Mouse (Mus musculus) gastrocnemius, postnatal 10 days (tissue): ENCODE measurements around the gene Lhfpl5. TPM values are rescaled to one million over a fixed set of nuclear protein-coding genes. Genes with fewer than 3 reads are reported as not detected.

Experiments used
- DNase-seq: peaks from one replicate; pipeline ENCODE4 v3.0.0; 2021; ENCODE audit warnings: mixed read lengths
- total RNA-seq, 2 experiments: library from RNA; stranded (reverse); gene quantifications; 2 replicates each; pipeline ENCODE4 v1.2.3; 2021

Lhfpl5 gene
- total RNA-seq, 2 experiments from 2014 or later = not detected

DNA sequence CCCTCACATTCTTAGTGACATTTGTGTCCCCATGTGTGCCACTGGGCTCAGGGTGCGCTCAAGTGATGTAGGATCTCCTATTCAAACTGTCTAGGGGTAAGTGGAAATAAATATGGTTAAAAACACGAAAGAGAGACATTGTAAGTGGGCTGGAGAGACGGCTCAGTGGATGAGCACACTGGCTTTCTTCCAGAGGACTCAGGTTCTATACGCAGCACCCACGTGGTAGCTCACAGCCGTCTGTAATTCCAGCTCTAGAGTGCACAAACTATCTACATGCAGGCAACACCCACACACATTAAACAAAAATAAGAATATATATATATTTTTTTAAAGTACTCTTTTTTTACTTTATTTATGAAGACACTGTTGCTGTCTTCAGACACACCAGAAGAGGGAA is 2.5 kb upstream of the Lhfpl5 start:
- DNase-seq = no peak

DNA sequence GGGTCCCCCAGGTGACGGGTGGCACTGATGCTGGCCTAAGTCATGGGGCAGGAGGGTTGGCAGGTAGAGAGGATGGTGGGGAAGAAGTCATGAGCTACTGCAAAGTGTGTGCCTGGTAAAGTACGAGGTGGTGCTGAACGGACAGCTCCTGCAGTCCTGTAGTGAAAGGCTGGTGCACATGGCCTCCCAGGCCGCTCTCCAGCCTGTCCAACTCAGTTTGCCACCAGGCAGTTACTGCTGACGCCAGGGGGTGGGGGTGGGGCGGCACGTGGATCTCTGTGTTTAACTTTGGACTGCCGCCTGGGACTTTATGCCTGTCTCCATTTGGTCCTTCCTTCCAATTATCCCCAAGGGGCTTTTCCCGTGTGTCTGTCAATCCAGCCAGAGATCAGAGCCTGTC is 5.0 kb downstream of the Lhfpl5 start:
- peak; percentile 73 for DNase-seq

DNA sequence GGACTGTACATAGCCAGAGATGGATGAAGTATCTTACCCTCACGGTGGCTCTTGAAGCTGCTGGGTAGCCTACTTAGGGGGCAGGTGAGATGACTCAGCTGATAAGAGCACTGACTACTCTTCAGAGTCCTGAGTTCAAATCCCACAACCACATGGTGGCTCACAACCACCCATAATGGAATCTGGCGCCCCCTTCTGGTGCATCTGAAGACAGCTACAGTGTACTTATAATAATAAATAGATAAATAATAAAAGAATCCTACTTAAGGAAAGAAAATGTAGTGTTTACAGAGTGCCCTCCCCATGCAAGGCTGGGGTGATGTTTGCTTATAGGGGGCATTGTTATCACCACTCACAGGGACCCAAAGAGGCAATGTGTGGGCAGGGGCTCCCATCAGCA is 5.6 kb downstream of the Lhfpl5 start:
- DNase-seq = no peak

DNA sequence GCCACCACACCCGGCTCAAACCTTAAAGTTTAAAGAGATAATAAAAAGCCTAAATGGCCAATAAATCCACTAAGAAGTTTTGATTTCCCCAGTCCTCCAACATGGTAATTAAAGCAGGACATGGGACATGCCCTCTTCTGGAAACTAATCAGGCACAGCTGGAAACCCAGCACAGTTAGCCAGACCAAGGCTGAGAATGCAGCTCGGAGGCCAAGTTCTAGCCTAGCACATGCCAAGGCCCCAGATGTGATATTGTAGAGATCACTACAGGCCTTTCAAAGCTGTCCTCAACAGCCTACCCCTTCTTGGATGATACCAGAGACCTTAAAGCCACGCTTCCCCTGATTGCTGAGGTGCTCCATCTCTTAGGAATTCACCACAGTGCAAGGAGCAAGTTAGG is 11.1 kb downstream of the Lhfpl5 start:
- DNase-seq = no peak

DNA sequence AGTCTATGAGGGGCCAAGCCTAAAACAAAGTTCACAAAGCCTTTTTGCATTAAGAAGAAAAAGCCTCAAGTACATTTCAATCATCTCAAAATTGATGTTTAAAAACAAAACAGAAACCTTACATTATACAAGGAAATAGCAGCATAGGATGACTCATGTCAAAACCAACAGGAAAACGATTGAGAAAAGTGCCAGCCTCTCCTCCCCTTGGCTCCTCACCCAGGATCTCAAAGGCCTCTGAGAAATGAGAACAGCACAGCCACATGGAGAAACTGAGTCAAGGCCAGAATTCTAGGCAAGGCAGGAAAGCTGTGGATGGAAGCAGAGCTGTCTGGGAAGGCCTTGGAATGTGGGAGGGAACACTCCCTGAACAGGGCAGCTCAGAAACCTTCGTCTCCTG is 13.2 kb downstream of the Lhfpl5 start:
- no peak for DNase-seq

DNA sequence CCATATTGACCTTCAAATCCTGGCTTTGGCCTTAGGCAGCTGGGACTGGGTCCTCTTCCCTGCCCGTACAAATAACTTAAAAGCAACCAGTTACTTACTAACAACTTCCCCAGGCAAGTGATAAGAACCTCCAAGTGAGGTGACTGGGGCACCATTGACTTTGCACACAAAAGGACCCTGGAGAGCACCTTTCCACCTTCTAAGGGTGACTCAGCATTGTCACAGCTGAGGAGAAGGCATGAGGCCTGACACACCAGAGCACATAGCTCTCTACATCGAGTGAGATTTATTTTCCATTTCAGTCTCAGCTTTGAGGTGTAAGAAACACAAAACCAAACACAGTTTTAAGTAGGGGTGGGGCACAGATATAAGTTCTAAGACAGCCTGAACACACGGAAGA is 15.2 kb downstream of the Lhfpl5 start:
- no peak for DNase-seq

DNA sequence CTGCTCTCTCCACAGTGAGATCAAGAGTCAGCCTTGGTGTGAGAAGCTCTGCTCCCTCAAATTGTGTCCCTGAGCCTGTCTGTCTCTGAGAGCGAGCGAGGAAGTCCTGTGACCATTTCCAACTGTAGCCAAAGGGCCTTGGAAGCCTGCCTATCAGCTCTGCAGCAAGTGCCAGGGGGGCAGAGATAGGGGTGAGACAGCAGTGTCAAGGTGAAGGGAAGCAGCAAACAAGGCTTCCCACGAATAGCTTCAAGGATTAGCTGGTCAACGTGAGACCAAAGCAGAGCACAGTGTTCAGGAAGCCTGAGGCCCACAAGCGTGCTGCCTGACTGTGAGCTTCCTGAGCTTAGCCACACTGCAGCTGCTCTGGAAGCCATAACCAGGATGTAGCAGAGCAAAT is 16.0 kb downstream of the Lhfpl5 start:
- no peak for DNase-seq

DNA sequence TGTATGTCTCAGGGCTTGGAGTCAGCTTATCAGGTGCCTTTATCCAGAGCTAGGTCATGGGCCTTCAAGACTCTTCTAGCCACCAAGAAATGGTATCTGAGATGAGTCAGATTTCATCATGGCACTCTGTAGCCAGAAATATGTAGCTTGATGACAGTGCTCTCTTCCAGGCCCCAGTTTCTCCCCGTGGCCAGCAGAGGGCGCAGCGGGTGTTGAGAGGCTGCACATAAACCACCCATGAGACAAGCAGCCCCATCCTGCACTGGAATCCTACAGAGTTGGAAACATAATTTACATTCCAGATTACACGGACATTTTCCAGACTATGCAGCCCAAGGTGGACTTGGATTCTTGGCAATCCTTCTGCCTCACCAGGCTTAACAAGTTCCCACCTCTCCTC is 17.6 kb downstream of the Lhfpl5 start:
- peak; percentile 79 for DNase-seq

DNA sequence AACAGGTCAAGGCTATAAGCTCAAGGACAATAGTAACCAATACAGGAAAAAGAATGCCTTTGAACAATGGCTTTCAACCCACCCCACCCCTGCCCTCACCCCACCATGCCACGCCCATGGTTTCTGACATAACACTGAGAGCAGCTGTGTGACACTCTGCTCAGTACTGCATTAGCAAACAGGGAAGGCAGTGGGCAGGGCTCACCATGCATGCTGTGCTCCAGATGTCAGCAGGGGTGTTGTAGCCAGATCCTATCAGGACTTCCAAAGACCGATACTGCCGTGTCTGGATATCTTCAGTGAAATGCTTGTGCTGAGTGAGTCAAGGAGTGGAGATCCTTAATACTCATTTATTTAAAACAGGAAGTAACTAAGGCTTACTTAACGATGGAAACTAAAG is 18.5 kb downstream of the Lhfpl5 start:
- no peak for DNase-seq

DNA sequence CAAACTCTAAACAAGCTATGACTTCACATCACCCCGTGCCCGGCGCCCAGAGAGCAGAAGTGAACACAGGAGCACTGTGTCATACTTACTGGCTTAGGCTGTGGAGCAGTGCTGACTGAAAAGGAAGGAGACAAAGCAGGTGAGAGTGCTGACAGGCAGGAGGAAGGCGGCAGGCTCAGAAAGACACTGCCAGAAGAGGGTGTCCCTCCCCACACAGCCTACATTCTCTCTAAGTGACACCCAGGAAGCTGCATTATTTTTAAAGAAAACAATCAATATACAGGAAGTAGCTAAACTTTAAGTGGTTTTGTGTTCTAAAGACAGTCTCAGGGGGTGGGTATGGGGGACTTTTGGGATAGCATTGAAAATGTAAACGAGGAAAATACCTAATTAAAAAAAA is 25.3 kb downstream of the Lhfpl5 start:
- no peak for DNase-seq

DNA sequence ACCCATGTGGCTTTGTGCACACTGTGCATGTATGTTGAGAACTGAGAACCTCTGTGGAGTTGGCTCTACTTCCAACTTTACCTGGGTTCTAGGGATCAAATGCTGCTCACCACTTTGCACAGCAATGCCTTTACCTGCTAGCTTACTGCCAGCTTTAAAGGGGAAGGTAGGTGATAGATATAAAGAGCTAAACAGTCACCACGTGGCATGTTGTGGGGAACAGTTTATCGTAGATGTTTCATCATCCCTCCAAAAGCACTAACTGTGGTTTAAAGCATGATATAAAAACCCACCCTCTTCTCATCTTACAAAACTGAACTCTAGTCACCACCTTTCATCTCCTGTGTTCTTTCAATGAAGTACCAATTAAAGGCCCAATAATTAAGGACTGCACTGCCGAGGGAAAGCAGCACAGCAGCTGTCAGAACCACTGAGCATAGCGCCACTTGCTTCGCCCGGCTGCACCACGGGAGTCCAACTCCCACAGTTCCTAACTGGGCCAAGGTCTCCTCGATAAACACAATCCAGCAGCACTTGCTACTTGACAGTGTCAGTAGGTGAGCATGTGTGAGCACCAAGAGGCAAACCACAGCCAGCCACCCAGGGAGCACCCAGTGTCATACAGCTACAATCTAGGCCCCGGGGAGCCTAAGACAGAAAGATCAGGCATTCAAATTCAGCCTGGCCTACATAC is 26.3 kb downstream of the Lhfpl5 start:
- DNase-seq = no peak

DNA sequence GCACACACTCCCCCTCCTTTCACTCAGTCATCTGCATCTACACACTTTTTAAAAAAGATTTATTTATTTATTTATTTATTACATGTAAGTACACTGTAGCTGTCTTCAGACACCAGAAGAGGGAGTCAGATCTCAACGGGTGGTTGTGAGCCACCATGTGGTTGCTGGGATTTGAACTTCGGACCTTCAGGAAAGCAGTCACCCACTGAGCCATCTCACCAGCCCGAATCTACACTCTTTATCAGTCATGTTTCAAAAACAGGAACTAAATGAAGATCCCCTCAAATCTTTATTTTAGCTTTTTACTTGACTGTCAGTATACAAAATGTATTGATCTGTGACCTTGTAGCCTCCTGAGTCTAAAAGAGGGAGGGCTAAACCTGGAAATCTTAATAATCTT is 34.1 kb downstream of the Lhfpl5 start:
- no peak for DNase-seq

DNA sequence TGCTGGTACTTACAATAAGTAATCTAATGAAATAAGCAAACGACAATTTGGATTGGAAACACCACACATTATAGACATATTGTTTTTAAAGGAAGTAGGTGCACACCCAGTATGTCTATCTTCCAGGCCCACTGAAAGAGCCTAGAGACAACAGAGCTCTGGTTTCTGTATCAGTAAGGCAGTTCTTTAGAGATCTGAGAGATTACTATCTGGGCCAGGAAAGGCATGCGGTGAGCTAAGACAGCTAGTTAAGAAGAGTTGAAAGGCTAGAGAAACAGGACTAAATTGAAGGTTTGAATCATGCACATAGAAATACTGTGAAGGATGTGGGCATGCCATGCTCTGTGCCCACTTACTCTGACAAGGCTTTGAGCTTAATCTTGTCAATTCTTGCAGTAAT is 37.2 kb downstream of the Lhfpl5 start:
- DNase-seq = no peak

DNA sequence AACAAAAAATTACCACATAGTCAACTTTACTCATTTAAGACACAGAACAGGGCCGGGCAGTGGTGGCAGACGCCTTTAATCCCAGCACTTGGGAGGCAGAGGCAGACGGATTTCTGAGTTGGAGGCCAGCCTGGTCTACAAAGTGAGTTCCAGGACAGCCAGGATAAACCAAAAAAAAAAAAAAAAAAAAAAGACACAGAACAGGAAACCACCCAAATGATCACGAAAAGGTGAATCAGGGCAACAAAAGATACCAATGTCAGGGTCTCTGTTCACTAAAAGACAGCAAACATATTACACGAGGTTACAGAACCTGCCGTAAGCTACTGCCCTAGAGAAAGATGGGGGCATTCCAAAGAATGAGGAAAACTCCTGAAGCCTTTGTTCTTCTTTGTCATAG is 37.7 kb downstream of the Lhfpl5 start:
- DNase-seq = no peak

DNA sequence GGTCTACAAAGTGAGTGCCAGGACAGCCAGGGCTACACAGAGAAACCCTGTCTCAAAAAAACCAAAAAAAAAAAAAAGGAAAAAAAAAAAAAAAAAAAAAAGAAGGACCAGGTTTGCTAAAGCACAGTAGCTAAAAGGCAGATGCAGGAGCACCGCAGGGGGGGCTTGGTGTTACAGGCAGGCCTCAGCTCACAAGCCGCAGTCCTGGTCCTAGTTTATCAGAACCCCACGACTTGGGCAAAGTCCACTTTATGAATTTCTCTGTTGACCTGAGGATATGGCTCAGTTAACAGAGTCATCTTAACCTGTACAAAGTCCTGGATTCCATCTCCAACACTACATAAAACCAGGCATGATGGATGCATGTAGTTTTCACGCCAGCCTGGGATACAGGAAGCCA is 39.9 kb downstream of the Lhfpl5 start:
- DNase-seq = no peak

DNA sequence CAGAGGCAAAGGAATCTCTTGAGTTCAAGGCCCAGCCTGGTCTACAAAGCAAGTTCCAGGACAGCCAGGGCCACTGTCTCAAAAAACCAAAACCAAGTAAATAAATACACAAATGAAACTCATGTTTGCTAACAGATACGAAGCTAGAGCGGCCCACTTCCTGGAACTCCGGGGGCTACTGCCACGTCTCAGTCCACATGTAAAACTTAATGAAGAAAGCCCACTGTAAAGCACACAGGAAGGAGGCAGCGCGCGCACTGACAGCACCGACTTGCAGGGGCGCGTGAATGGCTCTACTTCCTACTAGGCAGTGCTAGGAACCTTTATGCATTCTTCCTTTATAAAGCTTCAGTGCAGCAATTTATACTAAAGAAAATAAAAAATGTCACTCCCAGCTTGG is 42.2 kb downstream of the Lhfpl5 start:
- DNase-seq = no peak

DNA sequence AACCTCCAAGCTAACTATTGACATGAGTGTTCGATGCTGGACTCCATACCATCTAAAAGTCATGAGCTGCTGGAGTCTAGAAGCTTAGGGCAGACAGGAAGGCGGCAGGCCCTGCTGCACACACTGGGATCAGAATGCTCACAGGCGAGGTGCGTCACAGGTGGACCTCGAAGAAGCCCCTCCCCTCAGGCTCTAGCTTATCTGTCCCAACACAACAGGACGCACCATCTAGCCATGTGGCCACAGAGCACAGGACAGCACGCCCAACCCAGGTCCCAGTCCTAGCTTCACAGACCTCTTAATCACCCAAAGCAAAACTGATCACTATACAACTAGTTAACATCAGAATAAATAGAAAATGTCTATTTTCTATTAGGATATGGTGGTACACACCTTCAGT is 42.7 kb downstream of the Lhfpl5 start:
- no peak for DNase-seq

DNA sequence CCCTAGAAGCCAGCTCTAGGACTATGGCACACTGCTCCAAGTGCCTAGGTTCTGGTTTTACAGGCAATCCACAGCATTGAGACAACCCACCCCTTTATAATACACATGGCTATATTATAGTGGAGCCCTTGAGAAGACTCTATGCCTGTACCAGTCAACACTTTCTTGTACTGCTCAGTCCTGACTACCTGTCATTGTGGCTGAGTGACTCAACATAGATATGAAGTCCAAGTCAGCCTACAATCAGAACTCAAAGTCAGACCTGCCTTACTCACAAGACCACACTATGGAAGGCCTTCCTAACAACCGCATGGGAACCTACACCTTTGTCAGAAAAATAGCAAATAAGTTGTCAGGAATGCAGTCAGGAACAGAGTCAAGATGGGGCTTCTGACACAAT is 43.3 kb downstream of the Lhfpl5 start:
- no peak for DNase-seq

DNA sequence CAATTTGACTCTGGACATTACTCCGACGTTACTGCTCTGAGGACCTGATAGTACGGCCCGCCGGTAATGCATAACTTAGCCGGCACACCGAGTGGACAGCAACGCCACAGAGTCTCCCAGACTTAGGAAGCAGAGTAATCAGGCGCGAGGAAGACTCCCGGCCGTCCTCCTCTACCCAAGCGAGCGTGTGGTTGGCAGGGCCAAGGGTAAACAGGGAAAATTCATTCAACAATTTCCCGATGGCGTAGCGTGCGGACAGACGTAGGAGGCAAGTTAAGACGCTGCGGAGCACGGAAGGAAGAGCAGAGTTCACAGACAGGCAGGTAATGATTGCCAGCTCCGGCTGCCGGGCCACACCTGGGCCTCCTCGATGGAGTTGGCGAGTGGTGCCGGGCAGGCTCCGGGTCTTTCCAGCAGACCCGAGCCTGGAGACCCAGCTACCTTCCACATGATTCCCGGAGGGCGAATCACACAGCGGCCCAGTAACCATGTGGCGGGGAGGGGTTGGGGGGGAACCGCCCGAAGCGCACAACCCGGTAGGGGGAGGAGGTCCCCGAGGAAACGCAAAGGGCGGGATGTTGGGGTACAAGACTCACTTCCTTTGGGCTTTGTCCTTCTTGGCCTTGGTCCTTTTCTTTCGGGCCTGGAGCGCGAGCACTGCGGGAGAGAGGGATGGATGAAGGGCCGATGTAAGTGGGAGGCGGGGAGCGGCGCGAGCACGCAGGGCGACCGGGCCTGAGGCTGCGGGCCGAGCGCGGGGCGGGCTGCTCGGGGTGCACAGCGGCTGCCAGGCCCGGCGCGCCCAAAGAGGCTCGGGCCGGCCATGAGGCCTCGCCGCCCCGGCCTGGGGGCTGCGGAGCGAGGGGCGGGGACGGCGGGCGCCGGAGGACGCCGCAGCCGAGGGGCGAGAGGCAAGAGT is 46.2 kb downstream of the Lhfpl5 start:
- DNase-seq = peak; percentile 36

DNA sequence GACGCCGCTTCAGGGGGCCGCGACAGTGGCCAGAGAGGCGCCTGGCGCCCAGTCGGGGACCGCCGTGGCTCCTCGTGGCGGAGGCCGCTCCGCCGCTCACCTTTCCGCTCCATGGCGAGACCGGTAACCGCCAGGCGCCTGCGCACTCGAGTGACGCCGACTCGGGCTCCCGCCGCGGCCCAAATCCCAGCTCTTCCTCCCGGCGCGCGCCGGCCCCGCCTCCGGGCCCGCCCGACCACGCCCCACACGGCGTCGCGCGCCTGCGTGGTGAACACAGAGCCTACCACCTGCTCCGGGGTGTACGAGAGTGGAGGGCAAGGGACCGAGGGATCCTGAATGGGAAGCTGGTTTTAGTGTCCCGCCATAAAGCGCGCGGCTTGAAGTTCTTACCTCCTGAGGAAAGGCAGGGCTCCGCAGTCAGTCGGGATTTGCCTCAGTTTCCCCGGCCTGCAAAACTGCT is 46.9 kb downstream of the Lhfpl5 start, which contains the start of gene Srpk1:
Srpk1 (minus strand) TSS at position 410 of the 460 bp plus-strand sequence.
- peak; percentile 92 for DNase-seq

DNA sequence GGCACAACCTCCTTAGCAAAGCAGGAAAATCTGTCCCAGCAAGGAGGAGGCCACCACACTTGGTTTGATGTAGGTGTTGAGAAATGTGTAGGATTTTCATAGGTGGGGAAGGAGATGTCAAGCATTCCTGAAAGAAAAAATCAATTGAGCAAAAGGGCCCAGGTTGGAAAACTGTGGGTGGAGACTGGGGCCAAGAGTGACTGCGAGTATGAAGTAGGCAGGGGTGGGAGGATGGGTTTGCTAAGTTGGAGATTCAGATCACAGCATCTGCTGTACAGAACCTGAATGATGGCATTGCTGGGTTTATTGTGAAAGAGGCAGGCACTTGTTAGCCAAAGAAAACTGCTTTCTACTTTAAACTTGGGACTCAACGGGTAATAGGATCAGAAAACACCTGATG is 49.4 kb downstream of the Lhfpl5 start:
- DNase-seq = no peak

DNA sequence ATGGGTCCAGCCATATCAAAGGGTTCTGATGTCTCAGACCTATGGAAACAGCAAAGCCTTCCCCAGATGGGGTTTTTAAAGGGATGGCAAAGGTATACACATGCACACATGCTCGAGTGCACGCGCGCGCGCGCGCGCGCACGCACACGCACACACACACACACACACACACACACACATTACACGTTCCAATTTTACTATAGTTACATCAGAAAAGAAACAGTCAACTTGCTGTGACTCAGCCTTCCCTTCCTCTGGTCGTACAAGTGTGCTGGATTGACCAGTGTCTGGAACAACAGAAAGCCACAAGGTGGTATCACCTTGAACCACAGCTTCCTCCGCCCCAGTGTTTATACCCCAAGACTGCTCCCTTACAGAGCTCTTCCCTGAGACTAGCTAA is 49.9 kb downstream of the Lhfpl5 start:
- no peak for DNase-seq

DNA sequence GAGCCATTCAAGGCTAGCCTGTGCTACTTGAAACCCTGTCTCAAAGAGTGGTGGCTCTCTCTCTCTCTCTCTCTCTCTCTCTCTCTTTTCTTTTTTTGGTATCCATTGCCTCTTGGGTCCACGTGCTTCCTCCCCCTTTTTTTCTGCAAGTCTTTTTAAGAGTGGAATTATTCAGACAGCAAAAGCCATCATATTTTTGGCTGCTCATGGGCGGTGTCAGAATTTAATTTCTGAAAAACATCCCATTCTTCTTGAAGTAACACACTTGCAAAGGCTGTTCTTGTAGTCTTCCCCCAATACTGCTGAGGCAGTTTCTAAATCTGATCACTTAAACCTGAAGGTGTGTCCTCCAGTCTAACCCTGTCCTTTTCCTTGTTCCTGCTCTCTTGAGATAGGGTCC is 51.5 kb downstream of the Lhfpl5 start:
- no peak for DNase-seq
